Mouse (Mus musculus) cerebellum, adult 2 months (tissue): ENCODE measurements around the gene Mgl2. TPM values are rescaled to one million over a fixed set of nuclear protein-coding genes. Genes with fewer than 3 reads are reported as not detected.
A peak's percentile ranks its signal among the peaks of the same experiment; 100 is the strongest.
"Not testable (repeated sequence)": the region's sequence is repeated elsewhere in the genome, so short reads cannot be mapped to it uniquely, and the experiment has no call there.

Experiments used
- DNase-seq, 2 experiments: peaks; one replicate each; pipeline ENCODE4 v3.0.0; 2021
- H3K27ac ChIP-seq: fragments of 200-500 bp; 2 replicates; pipeline ENCODE4 v1.5.1; 2012; ENCODE audit warnings: low read length, control low read depth, inconsistent platforms; ENCODE audit not compliant: insufficient read depth
- H3K27me3 ChIP-seq: fragments of 200-500 bp; 2 replicates; pipeline ENCODE4 v1.6.1; 2012; ENCODE audit warnings: inconsistent platforms, mild to moderate bottlenecking, low read length, moderate library complexity; ENCODE audit not compliant: control insufficient read depth, insufficient read depth
- H3K4me1 ChIP-seq: fragments of 200-500 bp; 2 replicates; pipeline ENCODE4 v1.6.1; 2011; ENCODE audit warnings: low read length; ENCODE audit not compliant: control insufficient read depth, insufficient read depth
- H3K4me3 ChIP-seq: fragments of 200-500 bp; replicated peaks from 2 replicates; pipeline ENCODE3; 2011; ENCODE audit warnings: mild to moderate bottlenecking, low read depth, low read length, control low read depth; ENCODE audit not compliant: insufficient read depth
- CTCF ChIP-seq: fragments of 200-500 bp; IDR thresholded peaks from 2 replicates; pipeline ENCODE4 v1.5.1; 2011; ENCODE audit warnings: low read depth, mild to moderate bottlenecking, control low read depth, low read length, moderate library complexity, borderline replicate concordance; ENCODE audit not compliant: insufficient read depth
- POLR2A ChIP-seq: fragments of 200-500 bp; IDR thresholded peaks from 2 replicates; pipeline ENCODE4 v1.6.1; 2011; ENCODE audit warnings: low read length, control low read depth, borderline replicate concordance; ENCODE audit not compliant: insufficient read depth
- WGBS: fragments of 180-500 bp; shearing (Covaris S2); methylation state at CpG from one replicate; pipeline ENCODE4 v1.1.7; 2018; 5-methylcytosine and 5-hydroxymethylcytosine counted together
- polyA plus RNA-seq: library from polyadenylated mRNA; depleted of rRNA; stranded (reverse); fragments of >200 nt; gene quantifications from 2 replicates; pipeline ENCODE4 v1.2.3, GENCODE M21; 2012

The Mgl2 gene
- polyA plus RNA-seq, 1 experiment: 2.5 TPM

DNA sequence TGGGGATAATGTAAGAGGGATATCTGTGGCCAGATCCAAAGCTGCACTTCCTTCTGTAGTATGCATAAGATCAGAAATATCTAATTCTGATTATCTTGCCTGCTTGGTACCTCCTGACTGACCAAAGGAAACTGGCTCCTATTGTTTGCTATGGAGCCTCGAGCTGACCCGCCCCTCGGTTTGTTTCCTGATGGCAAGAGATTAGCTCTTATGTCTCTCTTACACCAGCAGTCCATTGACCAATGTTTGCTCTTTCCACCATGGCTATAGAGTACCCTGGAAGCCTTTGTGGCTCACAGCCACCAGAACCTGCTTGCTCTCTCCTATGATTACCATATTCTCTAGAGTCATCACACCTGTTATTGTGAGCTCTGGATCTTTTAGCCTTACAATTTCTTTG lies 32.2 kb downstream of the Mgl2 start:
- no peak for DNase-seq
- WGBS: 71% methylated on average over 3 of the region's 3 CpGs
- H3K27ac ChIP-seq: no peak overlapping the region

GRCm38 (mm10) chr11:70165972-70166921 lies 36.1 kb downstream of the Mgl2 start:
- H3K27me3 ChIP-seq: no peaks in the 10 kb centered on the region
- no peak for TF ChIP-seq POLR2A
- no peak overlapping the region for H3K27ac ChIP-seq
- 67% methylated on average over 16 of the region's 16 CpGs for WGBS
- no peak overlapping the region for H3K4me3 ChIP-seq
- H3K4me1 ChIP-seq: peaks cover 4% of the 10 kb centered on the region; the same call in 1 of the 2 replicates
- DNase-seq: no peak

More for the DNA sequence above, 32.2 kb downstream of the Mgl2 start:
- Histone ChIP-seq H3K27me3 (no peaks in the 10 kb centered on the region), H3K4me3 (no peak overlapping the region), H3K4me1 (no peaks in the 10 kb centered on the region)
- no peak for TF ChIP-seq POLR2A
- TF ChIP-seq CTCF: no peak

DNA sequence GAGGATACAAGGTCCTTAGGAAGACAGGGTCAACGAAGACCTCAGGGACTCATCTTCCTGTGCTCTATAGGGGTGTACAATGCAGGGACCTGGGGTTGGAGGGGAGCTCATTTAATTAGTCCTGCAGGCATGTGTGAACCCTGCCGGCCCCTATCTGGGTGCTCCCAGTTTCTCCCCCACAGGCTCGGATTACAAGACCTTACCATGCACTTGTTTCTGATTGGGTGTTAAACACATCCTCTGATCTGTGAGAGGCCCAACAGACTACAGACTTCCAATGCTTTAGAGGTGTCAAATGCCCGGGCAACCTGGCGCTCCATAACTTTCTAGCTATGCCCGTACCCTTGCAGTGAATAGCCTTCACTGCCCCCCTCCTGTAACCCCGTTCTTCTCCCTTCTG lies 38.0 kb downstream of the Mgl2 start:
- 80% methylated on average over 7 of the region's 7 CpGs for WGBS
- Histone ChIP-seq H3K4me3 (no peak overlapping the region), H3K27me3 (no peaks in the 10 kb centered on the region), H3K4me1 (peaks cover 4% of the 10 kb centered on the region; the same call in 1 of the 2 replicates), H3K27ac (no peak overlapping the region)
- no peak for DNase-seq
- no peak for TF ChIP-seq POLR2A
- no peak for TF ChIP-seq CTCF

DNA sequence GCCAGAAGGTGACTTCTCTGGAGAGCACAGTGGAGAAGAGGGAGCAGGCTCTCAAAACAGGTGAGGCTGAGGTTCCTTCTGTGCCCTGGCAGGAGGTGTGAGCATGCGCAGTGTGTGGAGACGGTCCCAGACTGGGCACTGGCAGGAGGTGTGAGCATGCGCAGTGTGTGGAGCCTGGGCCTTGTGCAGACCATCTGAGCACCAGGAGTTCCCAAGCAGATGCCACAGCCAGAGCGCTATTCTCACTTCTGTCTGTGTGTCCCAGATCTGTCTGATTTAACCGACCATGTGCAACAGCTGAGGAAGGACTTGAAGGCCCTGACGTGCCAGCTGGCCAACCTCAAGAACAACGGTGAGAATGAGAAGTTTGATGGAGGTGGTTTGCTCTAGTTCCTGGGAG lies 39.3 kb downstream of the Mgl2 start:
- 53% methylated on average over 7 of the region's 7 CpGs for WGBS
- not testable (repeated sequence) for H3K27ac ChIP-seq, H3K4me3 ChIP-seq, H3K27me3 ChIP-seq, H3K4me1 ChIP-seq
- DNase-seq: peak; percentile 51 to 64

GRCm38 (mm10) chr11:70170291-70170690 lies 40.2 kb downstream of the Mgl2 start:
- TF ChIP-seq POLR2A (no peak), CTCF (no peak)
- 25% methylated on average over 7 of the region's 7 CpGs for WGBS

DNA sequence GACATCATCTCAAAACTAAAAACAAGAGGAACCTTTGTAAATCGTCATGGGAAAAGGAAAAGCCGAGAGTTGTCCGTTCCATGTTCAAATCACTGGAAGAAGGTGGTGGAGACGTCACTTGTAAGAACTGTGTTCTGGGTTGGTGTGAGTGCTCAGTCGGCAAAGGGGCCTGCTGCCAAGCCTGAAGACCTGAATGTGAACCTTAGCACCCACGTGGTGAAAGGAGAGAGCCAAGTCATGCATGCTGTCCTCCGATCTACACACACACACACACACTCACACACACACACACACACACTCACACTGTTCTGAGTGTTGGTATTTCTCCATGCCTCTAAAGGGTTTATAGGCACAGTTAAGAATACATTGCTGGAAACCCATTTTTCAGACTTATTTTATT lies 41.1 kb downstream of the Mgl2 start:
- Histone ChIP-seq H3K27me3 (no peaks in the 10 kb centered on the region), H3K4me3 (no peak overlapping the region), H3K4me1 (peaks cover 4% of the 10 kb centered on the region; the same call in 1 of the 2 replicates), H3K27ac (no peak overlapping the region)
- 56% methylated on average over 7 of the region's 7 CpGs for WGBS
- no peak for TF ChIP-seq POLR2A
- TF ChIP-seq CTCF: no peak
- no peak for DNase-seq

More at GRCm38 (mm10) chr11:70170291-70170690, 40.2 kb downstream of the Mgl2 start:
- DNase-seq: peak; percentile 52 to 71
- Histone ChIP-seq H3K27me3 (no peaks in the 10 kb centered on the region), H3K4me1 (peaks cover 4% of the 10 kb centered on the region; the same call in 1 of the 2 replicates), H3K27ac (no peak overlapping the region), H3K4me3 (peak overlapping the region; percentile 5)

GRCm38 (mm10) chr11:70171847-70172246 lies 41.7 kb downstream of the Mgl2 start:
- Histone ChIP-seq H3K27me3 (no peaks in the 10 kb centered on the region), H3K4me1 (peaks cover 4% of the 10 kb centered on the region; the same call in 1 of the 2 replicates), H3K27ac (no peak overlapping the region), H3K4me3 (no peak overlapping the region)
- peak; percentile 28; the same call in 1 of the 2 replicates for TF ChIP-seq CTCF
- no peak for TF ChIP-seq POLR2A
- peak; percentile 15 to 17 for DNase-seq
- 74% methylated on average over 3 of the region's 3 CpGs for WGBS

DNA sequence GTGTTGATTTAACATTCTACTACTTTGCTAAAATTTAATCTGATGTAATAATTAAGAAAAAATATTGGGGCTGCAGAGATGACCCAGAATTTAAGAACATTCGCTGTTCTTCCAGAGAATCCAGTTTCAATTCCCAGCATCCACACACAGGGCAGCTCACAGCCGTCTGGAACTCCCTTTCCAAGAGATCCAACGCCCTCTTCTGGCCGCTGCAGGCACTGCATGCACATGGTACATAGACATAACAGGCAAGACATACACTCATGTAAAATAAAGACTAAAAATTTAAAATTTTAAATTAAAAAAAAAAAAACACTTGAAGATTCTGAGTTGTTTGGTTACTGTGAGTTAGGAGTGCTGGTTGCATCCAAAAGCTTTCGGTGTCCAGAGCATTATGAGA lies 42.2 kb downstream of the Mgl2 start:
- no peak overlapping the region for H3K4me3 ChIP-seq
- H3K27me3 ChIP-seq: no peaks in the 10 kb centered on the region
- no peak for DNase-seq
- no peak overlapping the region for H3K27ac ChIP-seq
- H3K4me1 ChIP-seq: peaks cover 4% of the 10 kb centered on the region; the same call in 1 of the 2 replicates
- TF ChIP-seq POLR2A: no peak
- no peak for TF ChIP-seq CTCF
- WGBS: 61% methylated on average over 5 of the region's 5 CpGs
